Comparison of ENCODE assay signal across 9 mouse cellular contexts in genomic region chr10:96841128-96841527, GRCm38 (mm10).
"Had no signal": no experiment of that assay in that cellular context is flagged by ENCODE, and none has a peak within 500 bp of the region (broad histone marks: within the 10 kb centered on the region; RNA-seq: fewer than 3 reads in every experiment).

No protein-coding gene starts in this region.

- DNase-seq: kidney, postnatal 25 days; layer of hippocampus, postnatal 36 days; liver, embryonic 13.5 days; lung, adult 2 months; lung, postnatal 36 days; retina, postnatal 1 day; right cerebral cortex, postnatal 25 days; spleen, adult 18-20 months; thymus, postnatal 36 days had no signal
